ENCODE assay signal across 8 mouse cellular contexts in genomic region chr19:7339867-7340266, GRCm38 (mm10). TPM values are rescaled to one million over a fixed set of nuclear protein-coding genes. Genes with fewer than 3 reads are reported as not detected.
DNase-seq lines count a peak whose midpoint lies in the region; ATAC-seq and TF ChIP-seq lines count a peak whose summit lies in the region.

No protein-coding gene starts in this region.

- no peak for ATAC-seq in forebrain, postnatal 0 days
- no peak for ATAC-seq in lung, postnatal 0 days

- no peak for TF ChIP-seq EP300 in heart, adult 2 months (IDR thresholded peaks at IDR 0.05; ENCODE audit: insufficient read depth, low read depth, low read length)
- no peak for TF ChIP-seq EP300 in CH12.LX (IDR thresholded peaks at IDR 0.05; ENCODE audit: low read length)
- TF ChIP-seq EP300 in lung, postnatal 0 days (IDR thresholded peaks at IDR 0.05), result no peak

- TF ChIP-seq CTCF in heart, adult 2 months (IDR thresholded peaks at IDR 0.05), result no peak
- no peak for TF ChIP-seq CTCF in CH12.LX (conservative IDR thresholded peaks at IDR 0.05 in 1 of 2, IDR thresholded peaks at IDR 0.05 in 1 of 2; ENCODE audit: low read depth in 2 of 2, low read length in 2 of 2)
- no peak for TF ChIP-seq CTCF in forebrain, postnatal 0 days (IDR thresholded peaks at IDR 0.05; ENCODE audit: low read depth)
- TF ChIP-seq CTCF in lung, postnatal 0 days (IDR thresholded peaks at IDR 0.05), result no peak

- H3K4me1 ChIP-seq in heart, adult 2 months (ENCODE audit: control insufficient read depth, insufficient read depth, low read length), result peaks cover 21% of the 10 kb centered on the region
- H3K4me1 ChIP-seq in CH12.LX (ENCODE audit: control insufficient read depth in 1 of 2, insufficient read depth in 2 of 2), result peaks cover 19 to 60% of the 10 kb centered on the region in 2 experiments
- peaks cover 21% of the 10 kb centered on the region for H3K4me1 ChIP-seq in forebrain, postnatal 0 days (ENCODE audit: insufficient read depth)
- peaks cover 26% of the 10 kb centered on the region; the same call in 1 of the 2 replicates for H3K4me1 ChIP-seq in lung, postnatal 0 days (ENCODE audit: insufficient read depth, low read depth, low read length)

- WGBS in heart, adult 2 months, result 31% methylated on average over 4 of the region's 4 CpGs
- WGBS in forebrain, postnatal 0 days, result 35% methylated on average over 4 of the region's 4 CpGs
- 15% methylated on average over 4 of the region's 4 CpGs for WGBS in lung, postnatal 0 days

- no peak for TF ChIP-seq RAD21 in CH12.LX (IDR thresholded peaks at IDR 0.05; ENCODE audit: low read depth, low read length)

- H3K27me3 ChIP-seq in heart, adult 2 months (ENCODE audit: control insufficient read depth, insufficient read depth, low read length), result no peaks in the 10 kb centered on the region
- H3K27me3 ChIP-seq in CH12.LX (replicated peaks), result no peaks in the 10 kb centered on the region
- no peaks in the 10 kb centered on the region for H3K27me3 ChIP-seq in forebrain, postnatal 0 days (ENCODE audit: insufficient read depth, low read length)
- H3K27me3 ChIP-seq in lung, postnatal 0 days (replicated peaks; ENCODE audit: insufficient read depth, low read length), result no peaks in the 10 kb centered on the region

- peak overlapping the region; percentile 94 for H3K9ac ChIP-seq in heart, adult 2 months (ENCODE audit: low read depth, low read length)
- H3K9ac ChIP-seq in CH12.LX (ENCODE audit: insufficient read depth, low read depth), result peak overlapping the region; percentile 87
- H3K9ac ChIP-seq in forebrain, postnatal 0 days, result peak overlapping the region; percentile 95
- peak overlapping the region; percentile 86 for H3K9ac ChIP-seq in lung, postnatal 0 days (replicated peaks; ENCODE audit: low read depth)

- peak overlapping the region; percentile 70 for H3K4me2 ChIP-seq in CH12.LX (ENCODE audit: insufficient read depth, low read depth, poor library complexity, severe bottlenecking)
- H3K4me2 ChIP-seq in forebrain, postnatal 0 days (ENCODE audit: low read depth), result peak overlapping the region; percentile 75
- H3K4me2 ChIP-seq in lung, postnatal 0 days (replicated peaks; ENCODE audit: low read depth, low read length), result peak overlapping the region; percentile 90

- H3K9me3 ChIP-seq in CH12.LX (replicated peaks; ENCODE audit: low read length), result no peaks in the 10 kb centered on the region
- H3K9me3 ChIP-seq in forebrain, postnatal 0 days (ENCODE audit: low read length), result no peaks in the 10 kb centered on the region
- H3K9me3 ChIP-seq in lung, postnatal 0 days (ENCODE audit: low read length), result no peaks in the 10 kb centered on the region

- peak overlapping the region; percentile 84 for H3K27ac ChIP-seq in heart, adult 2 months
- H3K27ac ChIP-seq in CH12.LX (ENCODE audit: insufficient read depth, low read depth), result no peak overlapping the region
- no peak overlapping the region for H3K27ac ChIP-seq in forebrain, postnatal 0 days (ENCODE audit: low read depth, low read length)
- peak overlapping the region; percentile 90 for H3K27ac ChIP-seq in lung, postnatal 0 days (ENCODE audit: low read length)

- DNase-seq in heart, adult 2 months, result peak in 1 of 2 experiments; percentile 31
- DNase-seq in heart, postnatal 14 days, result no peak
- DNase-seq in CH12.LX (ENCODE audit: extremely low read depth), result no peak
- DNase-seq in forebrain, postnatal 0 days, result no peak
- DNase-seq in lung, postnatal 0 days (ENCODE audit: low spot score), result peak; percentile 58
- no peak for DNase-seq in urinary bladder, postnatal 14 days (ENCODE audit: low spot score)
- no peak for DNase-seq in cerebellum, adult 11-12 months
- no peak for DNase-seq in frontal cortex, postnatal 36 days (ENCODE audit: low spot score in 2 of 2)

- TF ChIP-seq POLR2A in heart, adult 2 months (IDR thresholded peaks at IDR 0.05; ENCODE audit: insufficient read depth, low read depth, low read length), result no peak
- TF ChIP-seq POLR2A in CH12.LX (IDR thresholded peaks at IDR 0.05; ENCODE audit: low read depth, low read length), result no peak

- dilution Hi-C loops in CH12.LX (cut with MboI; ENCODE audit: extremely low pct_ligation_motif_present, extremely low pct_unique_long_range_greater_than_20kb, low sequenced_read_pairs), result no loop called here

- peaks cover 4% of the 10 kb centered on the region for H3K36me3 ChIP-seq in heart, adult 2 months (ENCODE audit: control insufficient read depth, insufficient read depth, low read length)
- peaks cover 0 to 30% of the 10 kb centered on the region in 2 experiments for H3K36me3 ChIP-seq in CH12.LX (replicated peaks in 1 of 2; ENCODE audit: control insufficient read depth in 1 of 2, insufficient read depth in 1 of 2, low read length in 1 of 2)
- peaks cover 4% of the 10 kb centered on the region; the same call in 1 of the 2 replicates for H3K36me3 ChIP-seq in forebrain, postnatal 0 days (ENCODE audit: insufficient read depth)
- H3K36me3 ChIP-seq in lung, postnatal 0 days (ENCODE audit: insufficient read depth, low read length), result no peaks in the 10 kb centered on the region

- peak overlapping the region; percentile 93 for H3K4me3 ChIP-seq in heart, adult 2 months
- peak overlapping the region; percentile 79 to 90 (median 85) for H3K4me3 ChIP-seq in CH12.LX (replicated peaks in 1 of 3; ENCODE audit: low read depth in 2 of 3, low read length in 2 of 3, poor library complexity in 1 of 3)
- peak overlapping the region; percentile 93 for H3K4me3 ChIP-seq in forebrain, postnatal 0 days (ENCODE audit: low read depth, low read length)
- peak overlapping the region; percentile 72 for H3K4me3 ChIP-seq in lung, postnatal 0 days (ENCODE audit: low read depth, low read length)

- peaks cover 11% of the 10 kb centered on the region for H3K79me2 ChIP-seq in heart, adult 2 months (replicated peaks; ENCODE audit: control insufficient read depth, insufficient read depth, low read length)
- peaks cover 36% of the 10 kb centered on the region for H3K79me2 ChIP-seq in CH12.LX (replicated peaks; ENCODE audit: control insufficient read depth, extremely low read depth, insufficient read depth, poor library complexity, severe bottlenecking)

- in situ Hi-C loops in CH12.LX (cut with MboI; ENCODE audit: low pct_ligation_motif_present, low pct_unique_long_range_greater_than_20kb, low sequenced_read_pairs), result no loop called here

- intact Hi-C loops in heart, adult 2 months (cut with DNase I), result loop anchor here (2.0 to 10.0 kb wide), 5 partner anchors 33 to 275 kb away; partner anchors contain the start of genes 2700081O15Rik and Cox8a
- intact Hi-C loops in heart, postnatal 14 days (cut with DNase I), result loop anchor here (5.0 to 10.0 kb wide), 4 partner anchors 33 to 275 kb away; partner anchors contain the start of gene Spindoc

TF ChIP-seq in CH12.LX, 34 proteins besides CTCF, POLR2A, EP300 and RAD21:
- TF ChIP-seq JUN (IDR thresholded peaks at IDR 0.05; ENCODE audit: insufficient read depth, low read depth, low read length) (no peak), TBP (conservative IDR thresholded peaks at IDR 0.05; ENCODE audit: low read depth, low read length) (no peak), TCF12 (IDR thresholded peaks at IDR 0.05; ENCODE audit: low read depth, low read length) (no peak), NELFE (IDR thresholded peaks at IDR 0.05; ENCODE audit: low read depth, low read length) (no peak), ZKSCAN1 (IDR thresholded peaks at IDR 0.05; ENCODE audit: borderline replicate concordance, low read depth, low read length) (no peak), USF1 (IDR thresholded peaks at IDR 0.05; ENCODE audit: low read depth, low read length) (no peak), ZNF384 (IDR thresholded peaks at IDR 0.05; ENCODE audit: low read depth, low read length) (no peak), MYC (IDR thresholded peaks at IDR 0.05; ENCODE audit: low read depth, low read length) (no peak), GABPA (IDR thresholded peaks at IDR 0.05; ENCODE audit: insufficient replicate concordance, low read depth, low read length) (no peak), ETS1 (conservative IDR thresholded peaks at IDR 0.05; ENCODE audit: low read depth, low read length) (no peak), KAT2A (IDR thresholded peaks at IDR 0.05; ENCODE audit: insufficient replicate concordance, low read length) (no peak), ZC3H11A (IDR thresholded peaks at IDR 0.05; ENCODE audit: low read depth, low read length) (no peak), NRF1 (IDR thresholded peaks at IDR 0.05; ENCODE audit: low read depth, low read length) (no peak), UBTF (IDR thresholded peaks at IDR 0.05; ENCODE audit: low read depth, low read length) (no peak), SIN3A (IDR thresholded peaks at IDR 0.05; ENCODE audit: low read length) (no peak), SMC3 (IDR thresholded peaks at IDR 0.05; ENCODE audit: low read depth, low read length) (no peak), ZMIZ1 (IDR thresholded peaks at IDR 0.05; ENCODE audit: low read depth, low read length) (no peak), IRF4 (IDR thresholded peaks at IDR 0.05; ENCODE audit: low read depth, low read length) (no peak)

RNA-seq across cellular contexts. Expression of gene Mark2, which starts 1.8 kb away (rescaled TPM):
- total RNA-seq in heart, adult 2 months (2021), result 10 to 100 TPM; 46.2 to 53.8 TPM
- polyA plus RNA-seq in heart, adult 2 months (2012; rRNA removed), result 53.1 and 56.7 TPM in 2 replicates
- total RNA-seq in heart, postnatal 14 days (2021), result 10 to 100 TPM; 51.9 to 55.4 TPM
- total RNA-seq in CH12.LX (2012; rRNA removed) (19.0 and 20.6 TPM in 2 replicates), CH12.LX (2014; rRNA removed) (6.3 and 8.1 TPM in 2 replicates)
- 33.4 and 34.4 TPM in 2 replicates for polyA plus RNA-seq in CH12.LX (2012; ENCODE audit: insufficient read length, low read depth)
- 35.8 and 38.7 TPM in 2 replicates for total RNA-seq in forebrain, postnatal 0 days (2014; rRNA removed)
- 30.0 and 35.7 TPM in 2 replicates for polyA plus RNA-seq in forebrain, postnatal 0 days (2015; fragmentation: Nextera tagmentation; extraction: Ambion mirVana)
- polyA plus RNA-seq in lung, postnatal 0 days (2015; fragmentation: Nextera tagmentation; extraction: Ambion mirVana), result 29.8 and 35.9 TPM in 2 replicates

RNA-seq across cellular contexts. Expression of gene Spindoc, which starts 42.9 kb away (rescaled TPM):
- total RNA-seq in heart, adult 2 months (2021), result 10 to 100 TPM; 11.6 to 14.0 TPM
- 12.4 and 13.4 TPM in 2 replicates for polyA plus RNA-seq in heart, adult 2 months (2012; rRNA removed)
- total RNA-seq in heart, postnatal 14 days (2021), result 10 to 100 TPM; 21.8 to 23.2 TPM
- total RNA-seq in CH12.LX (2012; rRNA removed) (9.0 and 10.1 TPM in 2 replicates), CH12.LX (2014; rRNA removed) (7.9 and 10.6 TPM in 2 replicates)
- polyA plus RNA-seq in CH12.LX (2012; ENCODE audit: insufficient read length, low read depth), result 15.7 and 21.7 TPM in 2 replicates
- total RNA-seq in forebrain, postnatal 0 days (2014; rRNA removed), result 43.2 and 48.9 TPM in 2 replicates
- 16.4 and 20.8 TPM in 2 replicates for polyA plus RNA-seq in forebrain, postnatal 0 days (2015; fragmentation: Nextera tagmentation; extraction: Ambion mirVana)
- 16.1 and 17.2 TPM in 2 replicates for polyA plus RNA-seq in lung, postnatal 0 days (2015; fragmentation: Nextera tagmentation; extraction: Ambion mirVana)

Comparison
In these comparisons a context has a peak if more than half of its experiments do, and no peak if none do; other contexts are left out.
1. H3K27ac ChIP-seq: peak in heart, adult 2 months (single experiment) and lung, postnatal 0 days (single experiment); none in CH12.LX (single experiment) and forebrain, postnatal 0 days (single experiment).
2. Peak in every context shown above with its lines, with median percentiles within 50 percentile points of each other: H3K4me3 ChIP-seq, H3K9ac ChIP-seq and H3K4me2 ChIP-seq.